Mouse (Mus musculus) embryonic stem cell, embryonic (primary cell): ENCODE measurements around the gene Nme1.

ENCODE experiments used
- CTCF ChIA-PET, 4 experiments: fragments of 300-600 bp in 2 of 4; fragments of 350-600 bp in 2 of 4; sonication (Branson Sonifier 250); formaldehyde crosslinking; loops; one replicate each; lab custom pipeline; 2022; ENCODE audit warnings: inconsistent platforms in 2 of 4; lab: Charles Lee
- POLR2A ChIA-PET, 4 experiments: fragments of 300-600 bp in 2 of 4; fragments of 350-600 bp in 2 of 4; sonication (Branson Sonifier 250); formaldehyde crosslinking; loops; one replicate each; lab custom pipeline; 2022; ENCODE audit warnings: antibody characterized with exemption in 4 of 4, inconsistent platforms in 1 of 4; lab: Charles Lee

Gene Nme1

DNA sequence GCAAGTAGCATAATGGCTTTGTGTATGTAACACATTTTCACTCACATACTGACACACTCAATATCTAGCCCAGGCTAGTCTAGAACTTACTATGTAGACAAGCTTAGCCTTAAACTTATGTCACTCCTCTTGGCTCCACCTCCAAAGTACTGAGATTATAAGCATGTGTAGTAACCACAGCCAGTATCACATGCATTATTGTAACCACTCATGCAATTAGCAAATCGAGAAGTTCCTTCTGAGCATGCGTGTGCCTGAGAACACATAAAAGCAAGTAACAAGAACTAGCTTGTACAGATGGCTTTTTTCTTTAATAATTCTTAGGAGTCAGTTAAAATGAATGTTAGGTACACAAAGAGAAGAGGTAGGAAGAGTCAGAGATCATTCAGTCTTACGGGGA lies 16.3 kb upstream of the Nme1 start:
- ChIA-PET POLR2A (interaction anchor here in 2 of 4 experiments (0.7 to 5.2 kb wide), 6 partner anchors 10 to 105 kb away, joined by 3 to 31 read pairs (median 8); partner anchors contain the start of genes Gm20390 (in 1 of the 2), Nme1 (in 1 of the 2) and Spag9 (in 1 of the 2)), CTCF (no interaction called here)

DNA sequence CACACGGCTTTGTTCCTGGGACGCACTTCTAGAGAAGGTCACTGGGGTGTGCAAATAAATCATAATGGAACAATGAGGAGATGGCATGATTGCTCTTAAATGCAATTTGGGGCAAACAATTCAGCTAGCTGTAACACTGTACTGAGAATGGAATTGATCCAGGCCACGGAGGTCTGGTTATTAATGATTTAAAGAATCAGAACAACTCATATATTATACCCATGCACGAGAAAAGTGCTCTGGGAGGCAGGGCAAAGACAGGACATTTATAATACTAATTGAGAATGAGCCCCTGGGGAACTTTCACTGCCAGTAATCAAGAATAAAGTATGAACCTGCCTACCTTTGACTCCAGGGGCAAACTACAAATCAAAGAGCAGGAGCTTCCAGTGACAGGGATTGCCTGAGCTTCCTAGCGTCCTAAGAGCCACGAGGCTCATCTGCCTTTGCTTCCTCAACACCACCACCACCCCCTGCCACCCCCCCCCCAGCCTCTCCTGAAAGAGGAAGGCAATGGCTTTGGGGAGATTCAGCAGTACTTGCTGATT lies 11.3 kb upstream of the Nme1 start:
- CTCF ChIA-PET, result interaction anchor here in 2 of 4 experiments (0.6 to 1.0 kb wide), 2 partner anchors 10 to 11 kb away, joined by 3 to 6 read pairs; partner anchors contain the start of genes Gm20390 (in 1 of the 2) and Nme1 (in 1 of the 2)
- POLR2A ChIA-PET, result interaction anchor here in 1 of 4 experiments (1.8 kb wide), 1 partner anchor 12 kb away, joined by 5 read pairs; the partner anchor contains the start of genes Gm20390 and Nme1

DNA sequence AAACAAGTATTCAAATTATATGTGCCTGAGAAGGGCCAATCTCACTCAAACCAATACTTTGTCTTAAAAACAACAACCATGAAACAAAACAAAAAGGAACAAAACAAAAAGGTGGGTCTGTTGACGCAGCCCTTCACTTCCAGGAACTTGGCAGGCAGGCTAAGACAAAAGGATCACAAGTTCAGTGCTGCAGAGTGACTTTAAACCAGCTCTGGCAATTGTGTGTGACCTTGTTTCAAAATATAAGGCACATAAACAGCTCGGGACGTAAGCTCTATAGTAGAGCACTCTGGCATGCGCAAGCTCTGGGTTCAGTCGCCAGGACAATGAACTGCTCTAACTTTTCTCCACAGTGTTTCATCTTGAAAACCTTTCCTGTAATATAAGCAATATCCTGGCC lies 4.6 kb upstream of the Nme1 start:
- ChIA-PET CTCF (no interaction called here), POLR2A (interaction anchor here in 3 of 4 experiments (0.5 to 4.6 kb wide), 26 partner anchors 8 to 356 kb away, joined by 3 to 31 read pairs (median 4); partner anchors contain the start of genes Tob1 (in 3 of the 3), Ankrd40 (in 1 of the 3), Nme2 (in 1 of the 3) and Spag9 (in 1 of the 3))

DNA sequence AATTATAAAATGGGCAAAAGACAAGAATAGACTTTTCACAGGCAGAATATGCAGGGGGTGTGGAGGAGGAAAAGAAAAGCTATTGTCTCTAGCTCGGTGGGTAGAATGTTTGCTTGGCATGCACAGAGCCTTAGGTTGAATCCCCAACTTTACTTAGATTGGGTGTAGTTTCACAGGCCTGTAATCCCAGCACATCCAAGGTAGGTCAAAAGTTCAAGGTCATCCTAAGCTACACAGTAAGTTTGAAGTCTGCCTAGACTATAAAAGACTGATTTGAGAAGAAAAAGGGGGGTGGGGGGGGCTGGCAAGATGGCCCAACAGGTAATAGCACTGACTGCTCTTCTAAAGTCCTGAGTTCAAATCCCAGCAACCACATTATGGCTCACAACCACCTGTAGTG lies 1.5 kb upstream of the Nme1 start:
- CTCF ChIA-PET, result interaction anchor here (0.5 to 1.1 kb wide), 7 partner anchors 9 to 1017 kb away, joined by 3 to 7 read pairs (median 5); no protein-coding TSS in a partner anchor
- POLR2A ChIA-PET, result interaction anchor here in 3 of 4 experiments (0.6 to 13.5 kb wide), 31 partner anchors 8 to 431 kb away, joined by 3 to 166 read pairs (median 4); partner anchors contain the start of genes Nme2 (in 2 of the 3), Spag9 (in 1 of the 3), Tob1 (in 1 of the 3) and Utp18 (in 1 of the 3)

DNA sequence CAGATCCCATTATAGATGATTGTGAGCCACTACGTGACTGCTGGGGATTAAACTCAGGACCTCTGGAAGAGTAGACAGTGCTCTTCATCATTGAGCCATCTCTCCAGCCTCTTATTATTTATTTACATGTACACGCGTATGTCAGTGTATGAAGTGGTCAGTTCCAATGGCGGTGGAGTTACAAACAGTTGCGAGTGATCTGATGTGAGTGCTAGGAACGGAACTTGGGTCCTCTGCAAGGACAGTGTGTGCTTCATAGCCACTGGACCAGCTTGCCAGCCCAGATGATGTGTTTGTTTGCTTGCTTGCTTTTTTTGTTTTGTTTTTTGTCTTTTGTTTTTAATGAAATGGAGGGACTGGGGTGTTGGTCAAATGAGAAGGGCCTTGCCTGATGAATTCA lies 850 bp upstream of the Nme1 start:
- CTCF ChIA-PET, result interaction anchor here in 2 of 4 experiments (0.7 to 1.8 kb wide), 5 partner anchors 13 to 162 kb away, joined by 3 to 8 read pairs (median 3); partner anchors contain the start of gene Nme2 (in 1 of the 2)
- POLR2A ChIA-PET, result interaction anchor here in 3 of 4 experiments (0.6 to 13.5 kb wide), 25 partner anchors 8 to 242 kb away, joined by 3 to 166 read pairs (median 5); partner anchors contain the start of genes Nme2 (in 3 of the 3), Tob1 (in 2 of the 3), Spag9 (in 1 of the 3) and Utp18 (in 1 of the 3)

DNA sequence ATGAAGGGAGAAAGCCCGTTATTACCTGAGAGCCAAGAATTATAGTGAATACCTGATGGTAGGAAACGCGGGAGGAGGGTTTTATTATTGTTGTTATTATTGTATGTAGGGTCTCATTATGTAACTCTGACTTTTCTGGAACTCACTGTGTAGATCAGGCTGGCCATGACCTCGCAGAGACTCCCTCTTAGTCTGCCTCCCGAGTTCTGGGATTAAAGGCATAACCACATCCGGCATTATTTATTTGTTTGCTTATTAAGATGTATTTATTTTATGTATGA lies 467 bp upstream of the Nme1 start:
- ChIA-PET CTCF (interaction anchor here in 3 of 4 experiments (0.6 to 1.9 kb wide), 20 partner anchors 10 to 553 kb away, joined by 3 to 9 read pairs (median 3); partner anchors contain the start of genes Mycbpap (in 1 of the 3) and Nme2 (in 1 of the 3)), POLR2A (interaction anchor here in 3 of 4 experiments (0.6 to 13.5 kb wide), 36 partner anchors 9 to 612 kb away, joined by 3 to 166 read pairs (median 6); partner anchors contain the start of genes Nme2 (in 3 of the 3), Tob1 (in 3 of the 3), Spag9 (in 2 of the 3) and Ankrd40 (in 1 of the 3))

DNA sequence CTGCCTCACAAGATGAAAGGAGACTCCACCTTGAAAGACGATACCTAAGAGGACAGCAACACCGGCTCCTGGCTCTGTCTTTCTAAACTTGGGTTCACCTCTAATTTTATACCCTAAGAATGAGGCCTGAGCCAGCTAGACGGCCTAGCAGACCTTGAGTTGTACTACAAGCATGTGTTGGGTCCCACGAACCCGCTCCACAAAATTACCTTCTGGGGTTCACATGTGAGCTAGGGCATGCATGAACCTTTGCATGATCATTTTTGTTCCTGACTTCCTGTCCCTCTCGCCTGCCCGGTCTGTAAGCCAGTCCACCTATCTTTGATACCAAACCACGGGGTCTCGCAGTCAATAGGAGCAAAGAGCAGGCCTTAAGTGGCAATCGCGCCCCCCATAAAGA lies 940 bp downstream of the Nme1 start:
- POLR2A ChIA-PET, result interaction anchor here (0.5 to 13.5 kb wide), 29 partner anchors 8 to 730 kb away, joined by 3 to 166 read pairs (median 5); partner anchors contain the start of genes Nme2 (in 4 of the 4), Tob1 (in 3 of the 4), Spag9 (in 2 of the 4) and Ankrd40 (in 1 of the 4)
- CTCF ChIA-PET, result interaction anchor here in 2 of 4 experiments (0.6 to 1.9 kb wide), 6 partner anchors 27 to 1571 kb away, joined by 3 to 8 read pairs (median 4); no protein-coding TSS in a partner anchor

DNA sequence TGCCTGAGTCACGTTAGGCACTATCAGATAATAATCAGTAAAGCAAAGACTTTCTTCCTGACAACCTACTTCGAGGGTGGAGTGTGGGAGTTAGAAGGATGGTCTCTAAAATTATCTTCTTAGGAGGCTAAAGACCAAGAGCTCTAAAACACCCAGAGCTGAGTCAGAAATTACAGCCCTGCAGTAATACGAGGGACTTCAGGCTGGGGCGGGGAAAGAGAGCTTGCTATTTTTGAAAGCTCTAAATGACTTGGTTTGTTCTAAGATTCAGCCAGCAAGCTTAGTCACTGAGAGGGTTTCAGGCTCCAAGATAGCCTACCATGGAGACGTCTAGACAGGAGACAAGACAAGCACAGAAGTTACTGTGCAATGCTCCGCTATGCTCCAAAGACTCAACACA lies 2.9 kb downstream of the Nme1 start:
- CTCF ChIA-PET, result interaction anchor here in 1 of 4 experiments (0.6 kb wide), 1 partner anchor 1005 kb away, joined by 4 read pairs; no protein-coding TSS in a partner anchor

DNA sequence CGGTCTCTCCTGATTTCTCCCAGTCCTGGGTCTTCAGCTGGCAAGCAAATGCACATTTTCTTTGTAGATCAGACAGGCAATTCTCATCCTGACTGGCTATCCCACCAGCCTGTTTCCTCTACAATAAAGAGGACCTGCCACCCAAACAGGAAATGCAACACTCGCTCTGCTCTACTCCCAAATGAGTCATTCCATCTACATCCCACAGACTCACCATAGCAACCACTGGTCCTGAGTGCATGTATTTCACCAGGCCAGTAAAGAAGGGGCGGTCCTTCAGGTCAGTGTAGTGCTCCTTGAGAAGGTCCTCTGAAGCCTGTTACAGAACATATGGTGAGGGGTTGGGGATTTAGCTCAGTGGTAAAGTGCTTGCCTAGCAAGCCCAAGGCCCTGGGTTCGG lies 5.3 kb downstream of the Nme1 start:
- POLR2A ChIA-PET, result interaction anchor here in 2 of 4 experiments (1.0 to 13.5 kb wide), 5 partner anchors 10 to 248 kb away, joined by 3 to 166 read pairs (median 5); partner anchors contain the start of genes Nme2 (in 1 of the 2) and Tob1 (in 1 of the 2)
- CTCF ChIA-PET, result interaction anchor here in 3 of 4 experiments (0.6 kb wide), 3 partner anchors 22 to 918 kb away, joined by 3 read pairs; no protein-coding TSS in a partner anchor

More for the DNA sequence above, 2.9 kb downstream of the Nme1 start:
- POLR2A ChIA-PET, result interaction anchor here in 3 of 4 experiments (1.0 to 13.5 kb wide), 7 partner anchors 9 to 246 kb away, joined by 3 to 166 read pairs (median 4); partner anchors contain the start of genes Nme2 (in 2 of the 3) and Tob1 (in 1 of the 3)

DNA sequence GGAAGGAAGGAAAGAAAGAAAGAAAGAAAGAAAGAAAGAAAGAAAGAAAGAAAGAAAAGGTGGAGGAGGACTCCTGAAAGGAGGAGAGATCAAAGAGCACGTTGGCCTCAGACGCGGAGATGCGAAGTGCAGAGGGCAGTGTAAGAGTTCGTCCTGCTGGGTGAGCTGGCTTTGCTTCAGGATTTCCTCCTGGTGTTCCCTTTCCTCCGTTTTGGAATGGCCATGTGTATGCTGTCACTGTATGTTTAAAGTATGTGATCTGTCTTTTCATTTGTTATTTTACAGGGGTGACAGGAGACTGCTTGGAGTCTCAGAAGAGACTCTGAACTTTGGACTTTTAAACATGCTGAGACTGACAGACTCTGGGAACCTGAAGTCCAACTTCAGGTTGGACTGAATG lies 6.8 kb downstream of the Nme1 start:
- POLR2A ChIA-PET, result interaction anchor here in 2 of 4 experiments (0.7 to 13.5 kb wide), 5 partner anchors 8 to 126 kb away, joined by 3 to 166 read pairs (median 4); partner anchors contain the start of gene Nme2 (in 1 of the 2)

DNA sequence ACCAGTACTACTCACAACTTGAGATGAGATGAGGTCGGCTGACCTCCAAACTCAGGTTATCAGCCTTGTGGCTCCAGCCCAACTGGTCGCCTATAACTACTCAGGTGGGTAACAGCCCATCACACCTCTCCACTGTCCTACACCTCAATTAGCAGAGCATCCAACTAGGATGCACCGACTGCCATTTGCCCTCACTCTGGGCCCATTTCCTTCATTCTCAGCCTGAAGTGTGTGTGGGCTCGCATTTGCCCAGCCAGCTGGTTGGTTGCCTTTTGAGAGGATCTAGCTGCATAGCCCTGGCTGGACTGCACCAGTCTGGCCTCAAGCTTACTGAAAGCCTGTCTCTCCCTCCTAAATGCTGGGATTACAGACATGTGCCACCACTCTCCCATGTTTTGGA lies 10.6 kb downstream of the Nme1 start:
- ChIA-PET POLR2A (interaction anchor here in 2 of 4 experiments (1.3 to 13.5 kb wide), 7 partner anchors 6 to 253 kb away, joined by 3 to 166 read pairs (median 9); partner anchors contain the start of genes Gm20390 (in 1 of the 2), Nme1 (in 1 of the 2), Nme2 (in 1 of the 2) and Tob1 (in 1 of the 2)), CTCF (interaction anchor here in 1 of 4 experiments (0.6 kb wide), 1 partner anchor 49 kb away, joined by 4 read pairs; no protein-coding TSS in a partner anchor)

More for the DNA sequence above, 6.8 kb downstream of the Nme1 start:
- CTCF ChIA-PET, result interaction anchor here in 3 of 4 experiments (0.6 to 1.6 kb wide), 4 partner anchors 27 to 316 kb away, joined by 3 read pairs; no protein-coding TSS in a partner anchor

DNA sequence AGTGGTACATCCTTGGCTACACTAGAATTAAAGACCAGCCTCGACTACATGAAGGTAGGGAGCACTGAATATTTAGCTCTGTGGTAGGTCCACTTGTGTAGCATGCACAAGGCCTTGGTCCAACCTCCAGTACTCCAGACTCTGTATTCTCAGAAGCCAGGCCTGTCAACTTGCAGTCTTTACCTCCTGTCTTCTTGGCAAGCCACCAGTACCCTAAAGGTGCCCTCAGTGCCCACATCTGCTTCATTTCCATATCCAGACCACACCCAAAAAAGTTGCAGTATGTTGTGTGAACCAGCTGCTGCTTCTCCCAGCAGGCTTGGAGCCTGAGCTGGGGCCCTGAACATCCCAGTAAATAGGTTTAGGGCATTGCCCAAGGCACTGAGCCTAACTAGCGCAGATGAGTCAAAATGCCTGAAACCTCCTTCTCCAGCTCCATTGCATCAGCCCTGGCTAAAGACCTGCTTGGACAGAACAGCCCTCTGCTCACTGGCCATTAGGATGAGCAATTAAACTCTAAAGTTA lies 11.2 kb downstream of the Nme1 start:
- ChIA-PET CTCF (no interaction called here), POLR2A (interaction anchor here in 3 of 4 experiments (0.7 to 12.6 kb wide), 12 partner anchors 7 to 341 kb away, joined by 3 to 166 read pairs (median 4); partner anchors contain the start of genes Gm20390 (in 2 of the 3), Nme1 (in 2 of the 3) and Spag9 (in 1 of the 3))

DNA sequence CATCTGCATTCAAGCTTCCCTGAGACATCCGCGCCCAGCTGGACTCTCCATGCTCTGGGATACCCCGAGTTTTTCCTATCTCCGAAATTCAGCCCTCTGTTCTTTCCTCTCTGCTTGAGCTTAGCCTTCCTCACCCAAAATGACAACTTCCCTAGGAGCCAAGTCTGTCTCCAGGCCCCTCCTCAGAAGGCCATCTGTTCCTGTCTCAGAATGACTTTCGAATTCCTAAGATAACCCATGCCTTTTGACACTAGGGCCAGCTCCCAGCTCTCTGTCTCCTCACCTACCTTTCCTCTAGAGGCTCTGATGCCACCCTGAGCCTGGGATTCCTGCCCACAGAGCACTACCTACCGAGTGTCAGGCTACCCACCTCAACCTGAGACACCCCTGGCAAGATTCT lies 12.2 kb downstream of the Nme1 start, which contains the start of gene Nme2:
Gene Nme2 (minus strand): TSS at position 101 of the 400 bp plus-strand sequence.
- ChIA-PET POLR2A (interaction anchor here (0.7 to 12.6 kb wide), 29 partner anchors 8 to 365 kb away, joined by 3 to 166 read pairs (median 4); partner anchors contain the start of genes Gm20390 (in 4 of the 4), Nme1 (in 3 of the 4), Mbtd1 (in 1 of the 4) and Spag9 (in 1 of the 4)), CTCF (interaction anchor here in 1 of 4 experiments (1.3 kb wide), 1 partner anchor 12 kb away, joined by 8 read pairs; the partner anchor contains the start of genes Gm20390 and Nme1)

DNA sequence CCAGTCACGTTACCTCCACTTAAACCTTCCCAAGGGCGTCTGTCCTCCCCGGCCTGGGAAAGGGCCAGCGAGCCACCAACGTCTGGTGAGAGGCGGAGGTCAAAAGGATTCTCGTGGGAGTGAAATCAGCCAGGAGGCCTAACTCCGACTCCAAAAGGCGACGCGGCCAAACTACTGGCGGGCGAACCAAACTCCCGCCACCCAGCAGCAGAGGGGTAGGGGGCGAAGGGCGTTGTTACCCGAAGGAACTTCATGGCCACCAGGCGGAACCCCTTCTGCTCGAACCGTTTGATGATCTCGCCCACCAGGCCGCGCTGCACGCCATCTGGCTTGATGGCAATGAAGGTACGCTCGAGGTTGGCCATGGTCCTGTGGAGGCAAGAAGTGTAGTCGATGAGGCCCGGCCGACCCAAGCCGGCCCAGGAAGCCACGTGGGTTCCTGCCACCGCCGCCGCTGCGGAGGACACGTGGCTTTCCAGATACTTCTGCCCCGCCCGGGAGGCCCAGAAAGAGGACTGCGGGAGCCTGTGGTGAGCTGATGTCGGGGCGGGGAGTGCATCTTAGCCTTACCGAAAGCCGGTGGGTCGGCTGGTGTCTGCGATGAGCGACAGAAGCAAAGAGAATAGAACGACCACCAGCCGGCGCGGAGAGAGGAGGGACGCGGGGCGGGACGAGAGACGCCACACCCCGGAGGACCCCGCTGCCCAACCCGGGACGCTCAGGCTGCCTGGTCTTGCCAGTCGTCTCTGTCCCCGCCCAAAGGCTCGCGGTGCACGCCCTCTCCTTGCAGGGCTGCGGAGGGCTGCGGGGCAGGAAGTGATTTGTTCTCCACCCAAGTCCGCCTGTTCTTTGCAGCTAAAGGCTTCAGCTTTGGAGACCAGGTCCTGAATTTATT lies 12.8 kb downstream of the Nme1 start:
- CTCF ChIA-PET, result interaction anchor here in 1 of 4 experiments (1.3 kb wide), 1 partner anchor 13 kb away, joined by 8 read pairs; the partner anchor contains the start of genes Gm20390 and Nme1

DNA sequence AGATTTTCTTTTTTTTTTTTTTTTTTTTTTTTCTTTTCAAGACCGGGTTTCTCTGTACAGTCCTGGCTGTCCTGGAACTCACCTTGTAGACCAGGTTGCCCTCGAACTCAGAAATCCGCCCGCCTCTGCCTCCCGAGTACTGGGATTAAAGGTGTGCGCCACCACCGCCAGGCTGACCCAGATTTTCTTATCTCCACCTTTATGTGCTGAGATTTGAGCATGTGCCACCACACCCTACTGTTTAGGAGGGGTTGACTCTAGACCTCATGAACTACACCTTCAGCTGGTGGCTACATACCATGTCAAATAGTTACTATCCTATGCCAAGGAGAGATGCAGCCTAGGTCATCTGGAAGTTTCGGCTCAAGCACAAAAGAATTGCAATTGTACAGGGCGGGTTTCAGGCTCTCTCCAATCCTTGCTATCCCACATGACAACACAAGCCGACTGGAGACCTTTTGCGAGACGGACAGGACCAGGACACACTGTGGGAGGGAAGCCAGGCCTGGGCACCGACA lies 13.5 kb downstream of the Nme1 start:
- ChIA-PET POLR2A (interaction anchor here in 2 of 4 experiments (0.6 to 12.6 kb wide), 6 partner anchors 9 to 195 kb away, joined by 3 to 166 read pairs (median 4); partner anchors contain the start of genes Gm20390 (in 1 of the 2), Mbtd1 (in 1 of the 2), Nme1 (in 1 of the 2) and Utp18 (in 1 of the 2)), CTCF (no interaction called here)

More for the DNA sequence above, 12.8 kb downstream of the Nme1 start:
- POLR2A ChIA-PET, result interaction anchor here (0.6 to 12.6 kb wide), 29 partner anchors 9 to 448 kb away, joined by 3 to 166 read pairs (median 4); partner anchors contain the start of genes Gm20390 (in 4 of the 4), Nme1 (in 3 of the 4), Mbtd1 (in 1 of the 4) and Spag9 (in 1 of the 4)
